Mouse (Mus musculus): ENCODE data around the gene Tctn1. TPM values are rescaled to one million over a fixed set of nuclear protein-coding genes. Genes with fewer than 3 reads are reported as not detected.

Tctn1 gene
- total and polyA plus RNA-seq, 3 experiments, result 3.2 to 9.4 (median 3.9) TPM

GRCm38 (mm10) chr5:122234319-122235195, 29.7 kb downstream of the Tctn1 start:
- no peaks in the 10 kb centered on the region for H3K36me3 ChIP-seq (ENCODE audit: control insufficient read depth, insufficient read depth, low read length)
- TF ChIP-seq POLR2A (IDR thresholded peaks at IDR 0.05; ENCODE audit: insufficient read depth, low read depth, low read length), result no peak
- no peak for TF ChIP-seq EP300 (IDR thresholded peaks at IDR 0.05; ENCODE audit: insufficient read depth, low read depth, low read length)
- no peak for TF ChIP-seq CTCF (IDR thresholded peaks at IDR 0.05)
- intact Hi-C loops (cut with DNase I), result no loop called here
- no peak for DNase-seq
- no peaks in the 10 kb centered on the region; the same call in 1 of the 2 replicates for H3K4me1 ChIP-seq (ENCODE audit: control insufficient read depth, insufficient read depth, low read length)
- H3K79me2 ChIP-seq (replicated peaks; ENCODE audit: control insufficient read depth, insufficient read depth, low read length), result no peaks in the 10 kb centered on the region
- no peak overlapping the region for H3K27ac ChIP-seq
- 77% methylated on average over 9 of the region's 9 CpGs for WGBS
- H3K27me3 ChIP-seq (ENCODE audit: control insufficient read depth, insufficient read depth, low read length), result no peaks in the 10 kb centered on the region
- no peak overlapping the region for H3K4me3 ChIP-seq
- no peak overlapping the region for H3K9ac ChIP-seq (ENCODE audit: low read depth, low read length)

- WGBS, result 70% methylated on average over 12 of the region's 12 CpGs
- intact Hi-C loops (cut with DNase I), result no loop called here
- no peak overlapping the region for H3K9ac ChIP-seq (ENCODE audit: low read depth, low read length)
- peak in 1 of 2 experiments; percentile 34 for DNase-seq
- H3K79me2 ChIP-seq (replicated peaks; ENCODE audit: control insufficient read depth, insufficient read depth, low read length), result no peaks in the 10 kb centered on the region
- no peak for TF ChIP-seq EP300 (IDR thresholded peaks at IDR 0.05; ENCODE audit: insufficient read depth, low read depth, low read length)
- TF ChIP-seq POLR2A (IDR thresholded peaks at IDR 0.05; ENCODE audit: insufficient read depth, low read depth, low read length), result no peak
- TF ChIP-seq CTCF (IDR thresholded peaks at IDR 0.05), result no peak
- H3K36me3 ChIP-seq (ENCODE audit: control insufficient read depth, insufficient read depth, low read length), result no peaks in the 10 kb centered on the region
- no peak overlapping the region for H3K4me3 ChIP-seq
- H3K27ac ChIP-seq, result no peak overlapping the region
- H3K4me1 ChIP-seq (ENCODE audit: control insufficient read depth, insufficient read depth, low read length), result no peaks in the 10 kb centered on the region
- no peaks in the 10 kb centered on the region for H3K27me3 ChIP-seq (ENCODE audit: control insufficient read depth, insufficient read depth, low read length)
These were observed 30.6 kb downstream of the Tctn1 start for GRCm38 (mm10) chr5:122233695-122234094.

DNA sequence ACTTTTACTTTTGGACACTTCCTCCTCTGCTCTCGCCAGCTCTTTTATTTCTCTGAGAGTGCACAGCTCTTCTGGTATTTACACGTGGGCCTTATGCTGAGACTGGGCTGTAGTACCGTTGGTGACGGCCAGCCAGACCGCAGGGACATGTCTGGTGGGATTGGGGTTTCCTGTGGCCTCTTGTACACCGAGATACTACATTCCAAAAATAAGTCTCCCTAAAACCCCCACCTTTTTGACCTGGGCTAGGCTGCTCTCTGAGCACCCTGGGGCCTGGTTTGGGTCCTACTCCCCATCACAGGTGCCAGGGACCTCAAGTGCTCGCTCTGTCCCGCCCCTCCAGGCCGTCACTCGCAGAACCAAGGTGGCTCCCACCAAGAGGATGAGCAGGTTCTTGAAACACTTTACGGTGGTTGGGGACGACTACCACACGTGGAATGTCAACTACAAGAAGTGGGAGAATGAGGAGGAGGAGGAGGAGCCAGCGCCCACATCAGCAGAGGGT, 31.1 kb downstream of the Tctn1 start:
- H3K79me2 ChIP-seq (replicated peaks; ENCODE audit: control insufficient read depth, insufficient read depth, low read length), result no peaks in the 10 kb centered on the region

DNA sequence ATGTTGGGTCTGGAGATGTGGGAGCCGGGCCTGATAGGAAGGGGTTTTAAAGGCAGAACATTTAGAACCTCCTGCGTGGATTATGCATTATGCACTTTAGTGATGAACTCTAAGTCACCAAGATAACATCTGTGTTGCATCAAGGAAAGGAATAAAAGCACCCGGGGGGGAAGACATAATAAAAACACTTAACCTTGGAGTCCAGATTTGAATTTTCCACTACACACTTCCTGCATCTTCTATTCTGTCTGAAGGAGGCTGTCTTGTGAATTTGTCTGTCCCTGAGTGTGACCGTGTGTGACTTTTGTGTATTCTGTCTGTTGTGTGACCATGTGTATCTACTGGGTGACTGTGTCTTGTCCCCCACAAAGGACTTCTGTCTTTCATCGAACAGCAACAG, 32.3 kb downstream of the Tctn1 start:
- DNase-seq, result no peak
- no peak for TF ChIP-seq EP300 (IDR thresholded peaks at IDR 0.05; ENCODE audit: insufficient read depth, low read depth, low read length)
- no peak for TF ChIP-seq CTCF (IDR thresholded peaks at IDR 0.05)
- TF ChIP-seq POLR2A (IDR thresholded peaks at IDR 0.05; ENCODE audit: insufficient read depth, low read depth, low read length), result no peak
- Histone ChIP-seq H3K4me1 (ENCODE audit: control insufficient read depth, insufficient read depth, low read length) (no peaks in the 10 kb centered on the region), H3K36me3 (ENCODE audit: control insufficient read depth, insufficient read depth, low read length) (no peaks in the 10 kb centered on the region), H3K4me3 (no peak overlapping the region), H3K9ac (ENCODE audit: low read depth, low read length) (no peak overlapping the region), H3K79me2 (replicated peaks; ENCODE audit: control insufficient read depth, insufficient read depth, low read length) (no peaks in the 10 kb centered on the region), H3K27me3 (ENCODE audit: control insufficient read depth, insufficient read depth, low read length) (no peaks in the 10 kb centered on the region), H3K27ac (no peak overlapping the region)
- intact Hi-C loops (cut with DNase I), result no loop called here
- WGBS, result 44% methylated on average over 5 of the region's 5 CpGs

More for the DNA sequence above, 31.1 kb downstream of the Tctn1 start:
- no peak overlapping the region for H3K9ac ChIP-seq (ENCODE audit: low read depth, low read length)
- intact Hi-C loops (cut with DNase I), result no loop called here
- H3K4me3 ChIP-seq, result no peak overlapping the region
- H3K36me3 ChIP-seq (ENCODE audit: control insufficient read depth, insufficient read depth, low read length), result no peaks in the 10 kb centered on the region
- WGBS, result 79% methylated on average over 14 of the region's 14 CpGs
- H3K27me3 ChIP-seq (ENCODE audit: control insufficient read depth, insufficient read depth, low read length), result no peaks in the 10 kb centered on the region
- no peak for DNase-seq
- TF ChIP-seq CTCF (IDR thresholded peaks at IDR 0.05), result no peak
- no peak for TF ChIP-seq EP300 (IDR thresholded peaks at IDR 0.05; ENCODE audit: insufficient read depth, low read depth, low read length)
- TF ChIP-seq POLR2A (IDR thresholded peaks at IDR 0.05; ENCODE audit: insufficient read depth, low read depth, low read length), result no peak
- H3K27ac ChIP-seq, result no peak overlapping the region
- no peaks in the 10 kb centered on the region for H3K4me1 ChIP-seq (ENCODE audit: control insufficient read depth, insufficient read depth, low read length)

- H3K4me1 ChIP-seq (ENCODE audit: control insufficient read depth, insufficient read depth, low read length), result no peaks in the 10 kb centered on the region
- WGBS, result 59% methylated on average over 6 of the region's 6 CpGs
These were observed 32.8 kb downstream of the Tctn1 start for GRCm38 (mm10) chr5:122231431-122231830.

GRCm38 (mm10) chr5:122230816-122231215, 33.4 kb downstream of the Tctn1 start:
- no peak for TF ChIP-seq POLR2A (IDR thresholded peaks at IDR 0.05; ENCODE audit: insufficient read depth, low read depth, low read length)
- no peak for TF ChIP-seq EP300 (IDR thresholded peaks at IDR 0.05; ENCODE audit: insufficient read depth, low read depth, low read length)
- no peak for TF ChIP-seq CTCF (IDR thresholded peaks at IDR 0.05)
- Histone ChIP-seq H3K79me2 (replicated peaks; ENCODE audit: control insufficient read depth, insufficient read depth, low read length) (no peaks in the 10 kb centered on the region), H3K9ac (ENCODE audit: low read depth, low read length) (no peak overlapping the region), H3K27ac (no peak overlapping the region), H3K27me3 (ENCODE audit: control insufficient read depth, insufficient read depth, low read length) (no peaks in the 10 kb centered on the region), H3K4me3 (no peak overlapping the region), H3K4me1 (ENCODE audit: control insufficient read depth, insufficient read depth, low read length) (no peaks in the 10 kb centered on the region), H3K36me3 (ENCODE audit: control insufficient read depth, insufficient read depth, low read length) (no peaks in the 10 kb centered on the region)
- DNase-seq, result no peak
- intact Hi-C loops (cut with DNase I), result no loop called here
- 95% methylated on average over 4 of the region's 4 CpGs for WGBS

More at GRCm38 (mm10) chr5:122231431-122231830, 32.8 kb downstream of the Tctn1 start:
- TF ChIP-seq EP300 (IDR thresholded peaks at IDR 0.05; ENCODE audit: insufficient read depth, low read depth, low read length) (no peak), POLR2A (IDR thresholded peaks at IDR 0.05; ENCODE audit: insufficient read depth, low read depth, low read length) (no peak), CTCF (IDR thresholded peaks at IDR 0.05) (no peak)
- Histone ChIP-seq H3K4me3 (no peak overlapping the region), H3K9ac (ENCODE audit: low read depth, low read length) (no peak overlapping the region), H3K36me3 (ENCODE audit: control insufficient read depth, insufficient read depth, low read length) (no peaks in the 10 kb centered on the region), H3K27ac (no peak overlapping the region), H3K27me3 (ENCODE audit: control insufficient read depth, insufficient read depth, low read length) (no peaks in the 10 kb centered on the region), H3K79me2 (replicated peaks; ENCODE audit: control insufficient read depth, insufficient read depth, low read length) (no peaks in the 10 kb centered on the region)
- no peak for DNase-seq
- intact Hi-C loops (cut with DNase I), result no loop called here

All from heart, adult 2 months (tissue).